Mouse (Mus musculus) MEL (cell line): ENCODE measurements around the gene Cry1. TPM values are rescaled to one million over a fixed set of nuclear protein-coding genes. Genes with fewer than 3 reads are reported as not detected.
A peak's percentile ranks its signal among the peaks of the same experiment; 100 is the strongest.

ENCODE experiments used
- DNase-seq: peaks from one replicate; pipeline ENCODE4 v3.0.0; 2011; ENCODE audit warnings: low read depth, low spot score
- H3K27ac ChIP-seq: 2 replicates; pipeline ENCODE4 v1.5.1; 2012; ENCODE audit warnings: low read depth, mild to moderate bottlenecking, control low read depth, low read length, moderate library complexity; ENCODE audit not compliant: control insufficient read depth
- H3K27me3 ChIP-seq, 2 experiments: fragments of 150-350 bp in 1 of 2; sonication (generic) in 1 of 2; 2 replicates each; pipeline ENCODE4 v1.6.1; 2012; ENCODE audit warnings: low read length in 2 of 2, mild to moderate bottlenecking in 2 of 2, improper control_type of control experiment in 1 of 2, moderate library complexity in 1 of 2; ENCODE audit not compliant: insufficient read depth in 2 of 2, control insufficient read depth in 1 of 2
- H3K36me3 ChIP-seq, 2 experiments: 2 replicates each; pipeline ENCODE4 v1.6.1; 2012 to 2014; ENCODE audit warnings: low read length in 2 of 2, improper control_type of control experiment in 1 of 2, inconsistent platforms in 1 of 2, mild to moderate bottlenecking in 1 of 2; ENCODE audit not compliant: insufficient read depth in 2 of 2, control insufficient read depth in 1 of 2
- H3K4me1 ChIP-seq, 2 experiments: fragments of 150-350 bp in 1 of 2; sonication (generic) in 1 of 2; 2 replicates each; pipeline ENCODE4 v1.6.1; 2012; ENCODE audit warnings: low read length in 2 of 2, improper control_type of control experiment in 1 of 2, mild to moderate bottlenecking in 1 of 2; ENCODE audit not compliant: insufficient read depth in 2 of 2, control insufficient read depth in 1 of 2
- H3K4me3 ChIP-seq, 2 experiments: fragments of 150-350 bp in 1 of 2; sonication (generic) in 1 of 2; 2 replicates each; pipeline ENCODE4 v1.5.1; 2012; ENCODE audit warnings: low read depth in 2 of 2, low read length in 2 of 2, mild to moderate bottlenecking in 2 of 2, moderate library complexity in 2 of 2, control low read depth in 1 of 2, improper control_type of control experiment in 1 of 2; ENCODE audit not compliant: control insufficient read depth in 1 of 2, insufficient read depth in 1 of 2
- H3K79me2 ChIP-seq: 2 replicates; pipeline ENCODE4 v1.6.1; 2012; ENCODE audit warnings: mild to moderate bottlenecking, low read length, moderate library complexity; ENCODE audit not compliant: control insufficient read depth, poor library complexity, insufficient read depth
- H3K9ac ChIP-seq: 2 replicates; pipeline ENCODE4 v1.6.1; 2012; ENCODE audit warnings: low read depth, mild to moderate bottlenecking, control low read depth, low read length, moderate library complexity; ENCODE audit not compliant: control insufficient read depth, poor library complexity, severe bottlenecking
- H3K9me3 ChIP-seq: fragments of 150-350 bp; sonication (generic); replicated peaks from 2 replicates; pipeline ENCODE4 v1.6.1; 2012; ENCODE audit warnings: mild to moderate bottlenecking, low read length, improper control_type of control experiment, moderate library complexity; ENCODE audit not compliant: insufficient read depth
- CTCF ChIP-seq, 3 experiments: IDR thresholded peaks in 2 of 3; conservative IDR thresholded peaks in 1 of 3; 2 replicates each; pipeline ENCODE4 v1.5.1; 2011 to 2012; ENCODE audit warnings: low read length in 3 of 3, low read depth in 2 of 3, mild to moderate bottlenecking in 2 of 3, improper control_type of control experiment in 1 of 3, inconsistent platforms in 1 of 3, mixed read lengths in 1 of 3, moderate library complexity in 1 of 3; ENCODE audit not compliant: control insufficient read depth in 1 of 3, insufficient read depth in 1 of 3, poor library complexity in 1 of 3, severe bottlenecking in 1 of 3
- E2F4 ChIP-seq: IDR thresholded peaks from 2 replicates; pipeline ENCODE4 v1.6.1; 2011; ENCODE audit warnings: low read depth, low read length, improper control_type of control experiment, borderline replicate concordance
- EP300 ChIP-seq, 2 experiments: IDR thresholded peaks; 2 replicates each; pipeline ENCODE4 v1.6.1; 2011; ENCODE audit warnings: improper control_type of control experiment in 2 of 2, low read length in 2 of 2, low read depth in 1 of 2, mild to moderate bottlenecking in 1 of 2
- GABPA ChIP-seq: IDR thresholded peaks from 2 replicates; pipeline ENCODE4 v1.6.1; 2012; ENCODE audit warnings: low read depth, mild to moderate bottlenecking, inconsistent platforms, low read length, improper control_type of control experiment, moderate library complexity
- GATA1 ChIP-seq: IDR thresholded peaks from 2 replicates; pipeline ENCODE4 v1.6.1; 2011; ENCODE audit warnings: low read depth, low read length, improper control_type of control experiment
- HCFC1 ChIP-seq: IDR thresholded peaks from 2 replicates; pipeline ENCODE4 v1.6.1; 2012; ENCODE audit warnings: low read depth, mild to moderate bottlenecking, inconsistent platforms, low read length, improper control_type of control experiment, moderate library complexity
- JUND ChIP-seq: IDR thresholded peaks from 2 replicates; pipeline ENCODE4 v1.6.1; 2011; ENCODE audit warnings: low read depth, mild to moderate bottlenecking, improper control_type of control experiment, low read length
- KAT2A ChIP-seq: conservative IDR thresholded peaks from 2 replicates; pipeline ENCODE4 v1.6.1; 2012; ENCODE audit warnings: low read depth, low read length, improper control_type of control experiment, inconsistent platforms
- MAFK ChIP-seq: IDR thresholded peaks from 2 replicates; pipeline ENCODE4 v1.6.1; 2011; ENCODE audit warnings: low read depth, mild to moderate bottlenecking, low read length, improper control_type of control experiment, borderline replicate concordance
- MAX ChIP-seq: IDR thresholded peaks from 2 replicates; pipeline ENCODE4 v1.6.1; 2011; ENCODE audit warnings: low read length, improper control_type of control experiment
- MAZ ChIP-seq: IDR thresholded peaks from 2 replicates; pipeline ENCODE4 v1.6.1; 2012; ENCODE audit warnings: low read depth, mild to moderate bottlenecking, inconsistent platforms, low read length, improper control_type of control experiment
- MEF2A ChIP-seq: IDR thresholded peaks from 2 replicates; pipeline ENCODE4 v1.6.1; 2014; ENCODE audit warnings: low read depth, mild to moderate bottlenecking, inconsistent platforms, low read length, improper control_type of control experiment; ENCODE audit not compliant: poor library complexity, insufficient replicate concordance, severe bottlenecking; ENCODE audit errors: extremely low read depth
- MXI1 ChIP-seq: IDR thresholded peaks from 2 replicates; pipeline ENCODE4 v1.6.1; 2011; ENCODE audit warnings: mild to moderate bottlenecking, low read depth, low read length, improper control_type of control experiment
- MYB ChIP-seq: IDR thresholded peaks from 2 replicates; pipeline ENCODE4 v1.6.1; 2011; ENCODE audit warnings: mild to moderate bottlenecking, low read depth, low read length, improper control_type of control experiment
- MYC ChIP-seq: IDR thresholded peaks from 2 replicates; pipeline ENCODE4 v1.6.1; 2011; ENCODE audit warnings: low read depth, mild to moderate bottlenecking, low read length, improper control_type of control experiment, moderate library complexity
- NRF1 ChIP-seq: IDR thresholded peaks from 2 replicates; pipeline ENCODE4 v1.6.1; 2014; ENCODE audit warnings: low read depth, mild to moderate bottlenecking, inconsistent platforms, low read length, improper control_type of control experiment, moderate library complexity; ENCODE audit not compliant: poor library complexity, insufficient read depth, severe bottlenecking
- POLR2A ChIP-seq, 2 experiments: IDR thresholded peaks; 2 replicates each; pipeline ENCODE4 v1.6.1; 2011 to 2012; ENCODE audit warnings: low read length in 2 of 2, mild to moderate bottlenecking in 2 of 2, control low read depth in 1 of 2, improper control_type of control experiment in 1 of 2, low read depth in 1 of 2, moderate library complexity in 1 of 2; ENCODE audit not compliant: control insufficient read depth in 1 of 2, insufficient read depth in 1 of 2, poor library complexity in 1 of 2
- RAD21 ChIP-seq: IDR thresholded peaks from 2 replicates; pipeline ENCODE4 v1.6.1; 2011; ENCODE audit warnings: mild to moderate bottlenecking, low read depth, low read length, improper control_type of control experiment
- SIN3A ChIP-seq: IDR thresholded peaks from 2 replicates; pipeline ENCODE4 v1.6.1; 2012; ENCODE audit warnings: low read length, improper control_type of control experiment, inconsistent platforms
- SMC3 ChIP-seq: IDR thresholded peaks from 2 replicates; pipeline ENCODE4 v1.6.1; 2011; ENCODE audit warnings: low read depth, low read length, improper control_type of control experiment
- TAL1 ChIP-seq: IDR thresholded peaks from 2 replicates; pipeline ENCODE4 v1.6.1; 2012; ENCODE audit warnings: mild to moderate bottlenecking, inconsistent platforms, low read length, moderate library complexity, mixed read lengths
- TCF12 ChIP-seq: IDR thresholded peaks from 2 replicates; pipeline ENCODE4 v1.6.1; 2014; ENCODE audit warnings: low read depth, mild to moderate bottlenecking, inconsistent platforms, low read length, improper control_type of control experiment, moderate library complexity
- UBTF ChIP-seq: IDR thresholded peaks from 2 replicates; pipeline ENCODE4 v1.6.1; 2012; ENCODE audit warnings: low read depth, mild to moderate bottlenecking, inconsistent platforms, low read length, improper control_type of control experiment, moderate library complexity, borderline replicate concordance; ENCODE audit not compliant: insufficient read depth
- USF1 ChIP-seq: IDR thresholded peaks from 2 replicates; pipeline ENCODE4 v1.6.1; 2014; ENCODE audit warnings: low read depth, mild to moderate bottlenecking, inconsistent platforms, low read length, improper control_type of control experiment, moderate library complexity
- ZC3H11A ChIP-seq: IDR thresholded peaks from 2 replicates; pipeline ENCODE4 v1.6.1; 2012; ENCODE audit warnings: low read depth, mild to moderate bottlenecking, inconsistent platforms, low read length, improper control_type of control experiment
- ZKSCAN1 ChIP-seq: IDR thresholded peaks from 2 replicates; pipeline ENCODE4 v1.6.1; 2012; ENCODE audit warnings: low read depth, mild to moderate bottlenecking, inconsistent platforms, low read length, improper control_type of control experiment, moderate library complexity
- ZNF384 ChIP-seq: IDR thresholded peaks from 2 replicates; pipeline ENCODE4 v1.6.1; 2012; ENCODE audit warnings: low read depth, mild to moderate bottlenecking, inconsistent platforms, low read length, improper control_type of control experiment
- polyA plus RNA-seq, 2 experiments: library from polyadenylated mRNA; stranded (reverse) in 1 of 2; unstranded in 1 of 2; fragments of >175 nt in 1 of 2; fragments of >200 nt in 1 of 2; gene quantifications; 2 replicates each; pipeline versions ENCODE4 v1.2.1 to v1.2.4; 2012; ENCODE audit warnings: low replicate concordance in 2 of 2, low read depth in 1 of 2; ENCODE audit not compliant: insufficient read length in 2 of 2, insufficient read depth in 1 of 2, missing spikeins in 1 of 2
- total RNA-seq: library from RNA; depleted of rRNA; stranded (reverse); fragments of 300-350 nt; gene quantifications from 2 replicates; pipeline ENCODE4 v1.2.3, GENCODE M21; 2012

Cry1 gene
- total and polyA plus RNA-seq, 3 experiments = not detected

DNA sequence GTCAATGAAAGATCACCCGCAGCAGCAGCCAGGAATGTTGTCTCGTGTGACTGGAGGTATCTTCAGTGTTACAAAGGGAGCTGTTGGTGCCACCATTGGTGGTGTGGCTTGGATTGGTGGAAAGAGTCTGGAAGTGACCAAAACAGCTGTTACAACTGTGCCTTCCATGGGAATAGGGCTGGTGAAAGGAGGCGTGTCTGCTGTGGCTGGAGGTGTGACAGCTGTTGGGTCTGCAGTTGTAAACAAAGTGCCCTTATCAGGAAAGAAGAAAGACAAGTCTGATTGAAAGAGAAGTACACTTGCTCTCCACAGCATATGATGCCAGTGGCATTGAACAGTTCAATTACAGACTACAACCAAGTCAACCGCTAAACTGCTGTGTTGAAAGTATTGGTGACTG, 70.5 kb downstream of the Cry1 start:
- DNase-seq = no peak
- Histone ChIP-seq H3K4me3 (no peak overlapping the region), H3K9ac (no peak overlapping the region), H3K9me3 (no peaks in the 10 kb centered on the region), H3K27me3 (no peaks in the 10 kb centered on the region), H3K4me1 (no peaks in the 10 kb centered on the region), H3K36me3 (peaks cover 2 to 36% of the 10 kb centered on the region in 2 experiments; a peak in 3 of 4 replicates), H3K79me2 (no peaks in the 10 kb centered on the region; the same call in 1 of the 2 replicates), H3K27ac (no peak overlapping the region)
- TF ChIP-seq SIN3A (no peak), MAZ (no peak), ZNF384 (no peak), TAL1 (no peak), MAFK (no peak), HCFC1 (no peak), RAD21 (no peak), EP300 (IDR thresholded peaks at IDR 0.05; ENCODE audit: low read depth in 1 of 2, low read length in 2 of 2) (no peak), ZC3H11A (no peak), MAX (no peak)

- Histone ChIP-seq H3K4me1 (peaks cover 4 to 6% of the 10 kb centered on the region in 2 experiments; a peak in 2 of 4 replicates), H3K79me2 (peaks cover 21% of the 10 kb centered on the region), H3K36me3 (peaks cover 0 to 16% of the 10 kb centered on the region in 2 experiments; a peak in 2 of 4 replicates), H3K9ac (peak overlapping the region; percentile 84), H3K9me3 (no peaks in the 10 kb centered on the region), H3K27me3 (no peaks in the 10 kb centered on the region), H3K27ac (no peak overlapping the region), H3K4me3 (peak overlapping the region; percentile 79 to 97)
- TF ChIP-seq ZKSCAN1 (no peak), SIN3A (peak; percentile 22; the same call in 1 of the 2 replicates), CTCF (IDR thresholded peaks at IDR 0.05 in 2 of 3, conservative IDR thresholded peaks at IDR 0.05 in 1 of 3; ENCODE audit: control insufficient read depth in 1 of 3, insufficient read depth in 1 of 3, low read depth in 2 of 3, low read length in 3 of 3, poor library complexity in 1 of 3, severe bottlenecking in 1 of 3) (no peak), KAT2A (no peak), POLR2A (IDR thresholded peaks at IDR 0.05; ENCODE audit: control insufficient read depth in 1 of 2, insufficient read depth in 1 of 2, low read depth in 1 of 2, low read length in 2 of 2, poor library complexity in 1 of 2) (no peak), GATA1 (no peak), NRF1 (no peak), SMC3 (no peak), TCF12 (no peak), ZNF384 (peak; percentile 64), MYB (no peak), MEF2A (no peak), USF1 (no peak), UBTF (no peak), MXI1 (0 out of 2 replicates have a peak, but pooled peaks have one; percentile 10), E2F4 (no peak), JUND (no peak), GABPA (no peak), EP300 (IDR thresholded peaks at IDR 0.05; ENCODE audit: low read depth in 1 of 2, low read length in 2 of 2) (no peak), MYC (no peak)
- DNase-seq = peak; percentile 53
Measured at GRCm38 (mm10) chr10:85103085-85103885, 81.6 kb downstream of the Cry1 start.
